Mouse (Mus musculus): ENCODE measurements around the gene Dnmt3a. TPM values are rescaled to one million over a fixed set of nuclear protein-coding genes. Genes with fewer than 3 reads are reported as not detected.
"Not testable (repeated sequence)": the region's sequence is repeated elsewhere in the genome, so short reads cannot be mapped to it uniquely, and the experiment has no call there.

Gene Dnmt3a
- polyA plus RNA-seq, 1 experiment from 2014 or later = 124 TPM

- Histone ChIP-seq H3K27ac (no peak overlapping the region), H3K4me3 (replicated peaks) (no peak overlapping the region), H3K4me2 (replicated peaks) (no peak overlapping the region), H3K27me3 (no peaks in the 10 kb centered on the region), H3K9ac (replicated peaks) (no peak overlapping the region), H3K4me1 (replicated peaks) (no peaks in the 10 kb centered on the region), H3K9me3 (no peaks in the 10 kb centered on the region), H3K36me3 (peaks cover 59% of the 10 kb centered on the region)
- ATAC-seq = peak; percentile 55
- 82% methylated on average over 10 of the region's 10 CpGs for WGBS
These were observed 104.8 kb downstream of the Dnmt3a start for GRCm38 (mm10) chr12:3910466-3911093.

- no peak for ATAC-seq
- Histone ChIP-seq H3K9me3 (no peaks in the 10 kb centered on the region), H3K4me2 (replicated peaks) (no peak overlapping the region), H3K4me3 (replicated peaks) (no peak overlapping the region), H3K27me3 (no peaks in the 10 kb centered on the region), H3K4me1 (replicated peaks) (no peaks in the 10 kb centered on the region), H3K27ac (no peak overlapping the region), H3K9ac (replicated peaks) (no peak overlapping the region), H3K36me3 (peaks cover 46% of the 10 kb centered on the region)
- WGBS = 96% methylated on average over 7 of the region's 7 CpGs
These were observed 106.1 kb downstream of the Dnmt3a start for GRCm38 (mm10) chr12:3911831-3912348.

GRCm38 (mm10) chr12:3915852-3916251 lies 110.0 kb downstream of the Dnmt3a start:
- H3K4me1 ChIP-seq (replicated peaks) = peaks cover 9% of the 10 kb centered on the region
- no peak overlapping the region for H3K27ac ChIP-seq
- H3K4me2 ChIP-seq (replicated peaks) = no peak overlapping the region
- H3K36me3 ChIP-seq = peaks cover 10% of the 10 kb centered on the region
- ATAC-seq = no peak
- no peaks in the 10 kb centered on the region for H3K27me3 ChIP-seq
- WGBS = 92% methylated on average over 3 of the region's 3 CpGs
- H3K4me3 ChIP-seq (replicated peaks) = no peak overlapping the region
- H3K9me3 ChIP-seq = no peaks in the 10 kb centered on the region
- H3K9ac ChIP-seq (replicated peaks) = no peak overlapping the region

- no peak overlapping the region for H3K27ac ChIP-seq
- ATAC-seq = peak; percentile 65
- peaks cover 20% of the 10 kb centered on the region for H3K4me1 ChIP-seq (replicated peaks)
- no peaks in the 10 kb centered on the region for H3K9me3 ChIP-seq
- peaks cover 6% of the 10 kb centered on the region for H3K36me3 ChIP-seq
- WGBS = 18% methylated on average over 14 of the region's 14 CpGs
- H3K9ac ChIP-seq (replicated peaks) = no peak overlapping the region
- H3K4me3 ChIP-seq (replicated peaks) = no peak overlapping the region
- H3K27me3 ChIP-seq = no peaks in the 10 kb centered on the region
- H3K4me2 ChIP-seq (replicated peaks) = 0 out of 2 replicates have a peak overlapping the region, but pooled peaks have one; percentile 13
These were observed 112.0 kb downstream of the Dnmt3a start for GRCm38 (mm10) chr12:3917668-3918341.

GRCm38 (mm10) chr12:3918577-3918976 lies 112.8 kb downstream of the Dnmt3a start:
- ATAC-seq = no peak
- no peaks in the 10 kb centered on the region for H3K9me3 ChIP-seq
- WGBS = 69% methylated on average over 3 of the region's 3 CpGs

GRCm38 (mm10) chr12:3919423-3919822 lies 113.6 kb downstream of the Dnmt3a start:
- no peaks in the 10 kb centered on the region for H3K27me3 ChIP-seq
- no peak for ATAC-seq
- H3K4me3 ChIP-seq (replicated peaks) = no peak overlapping the region
- H3K4me1 ChIP-seq (replicated peaks) = peaks cover 20% of the 10 kb centered on the region
- H3K9ac ChIP-seq (replicated peaks) = no peak overlapping the region
- peaks cover 4% of the 10 kb centered on the region for H3K36me3 ChIP-seq
- no peak overlapping the region for H3K27ac ChIP-seq
- WGBS = 93% methylated on average over 3 of the region's 3 CpGs
- no peaks in the 10 kb centered on the region for H3K9me3 ChIP-seq
- H3K4me2 ChIP-seq (replicated peaks) = no peak overlapping the region

More at GRCm38 (mm10) chr12:3918577-3918976, 112.8 kb downstream of the Dnmt3a start:
- Histone ChIP-seq H3K4me2 (replicated peaks) (no peak overlapping the region), H3K4me1 (replicated peaks) (peaks cover 20% of the 10 kb centered on the region), H3K9ac (replicated peaks) (no peak overlapping the region), H3K36me3 (peaks cover 6% of the 10 kb centered on the region), H3K27me3 (no peaks in the 10 kb centered on the region), H3K4me3 (replicated peaks) (no peak overlapping the region), H3K27ac (no peak overlapping the region)

GRCm38 (mm10) chr12:3926127-3926526 lies 120.3 kb downstream of the Dnmt3a start:
- Histone ChIP-seq H3K4me2 (replicated peaks) (no peak overlapping the region), H3K9ac (replicated peaks) (no peak overlapping the region), H3K36me3 (no peaks in the 10 kb centered on the region), H3K4me3 (replicated peaks) (no peak overlapping the region), H3K27ac (no peak overlapping the region), H3K4me1 (replicated peaks) (peaks cover 9% of the 10 kb centered on the region), H3K27me3 (no peaks in the 10 kb centered on the region), H3K9me3 (no peaks in the 10 kb centered on the region)
- 0% methylated on average over 1 of the region's 1 CpGs for WGBS
- 0 out of 2 replicates have a peak, but pooled peaks have one; percentile 48 for ATAC-seq

- no peak overlapping the region for H3K4me2 ChIP-seq (replicated peaks)
- H3K9me3 ChIP-seq = no peaks in the 10 kb centered on the region
- H3K36me3 ChIP-seq = no peaks in the 10 kb centered on the region
- H3K27me3 ChIP-seq = no peaks in the 10 kb centered on the region
- WGBS = 88% methylated on average over 3 of the region's 3 CpGs
- H3K27ac ChIP-seq = no peak overlapping the region
- H3K4me1 ChIP-seq (replicated peaks) = no peaks in the 10 kb centered on the region
- no peak overlapping the region for H3K4me3 ChIP-seq (replicated peaks)
- no peak overlapping the region for H3K9ac ChIP-seq (replicated peaks)
- no peak for ATAC-seq
These were observed 123.0 kb downstream of the Dnmt3a start for GRCm38 (mm10) chr12:3928841-3929240.

- ATAC-seq; H3K27ac ChIP-seq; H3K4me3 ChIP-seq (replicated peaks); H3K27me3 ChIP-seq; H3K9ac ChIP-seq (replicated peaks); H3K36me3 ChIP-seq; H3K4me1 ChIP-seq (replicated peaks); H3K4me2 ChIP-seq (replicated peaks); H3K9me3 ChIP-seq: not testable (repeated sequence)
- 93% methylated on average over 38 of the region's 47 CpGs for WGBS
These were observed 124.5 kb downstream of the Dnmt3a start for GRCm38 (mm10) chr12:3930090-3930865.

GRCm38 (mm10) chr12:3942026-3942425 lies 136.2 kb downstream of the Dnmt3a start:
- peak overlapping the region; percentile 23; the same call in 1 of the 2 replicates for H3K4me2 ChIP-seq (replicated peaks)
- H3K36me3 ChIP-seq = no peaks in the 10 kb centered on the region
- WGBS = 5% methylated on average over 11 of the region's 11 CpGs
- H3K27ac ChIP-seq = peak overlapping the region; percentile 5; the same call in 1 of the 2 replicates
- peaks cover 5% of the 10 kb centered on the region; the same call in 1 of the 2 replicates for H3K27me3 ChIP-seq
- peak; percentile 62; the same call in 1 of the 2 replicates for ATAC-seq
- H3K9me3 ChIP-seq = no peaks in the 10 kb centered on the region
- H3K4me1 ChIP-seq (replicated peaks) = peaks cover 15% of the 10 kb centered on the region
- H3K4me3 ChIP-seq (replicated peaks) = no peak overlapping the region
- no peak overlapping the region for H3K9ac ChIP-seq (replicated peaks)

GRCm38 (mm10) chr12:3944454-3945073 lies 138.8 kb downstream of the Dnmt3a start:
- 28% methylated on average over 4 of the region's 4 CpGs for WGBS
- H3K36me3 ChIP-seq = no peaks in the 10 kb centered on the region

More at GRCm38 (mm10) chr12:3944454-3945073, 138.8 kb downstream of the Dnmt3a start:
- Histone ChIP-seq H3K9me3 (no peaks in the 10 kb centered on the region), H3K27me3 (peaks cover 9% of the 10 kb centered on the region), H3K4me3 (replicated peaks) (no peak overlapping the region), H3K4me2 (replicated peaks) (no peak overlapping the region), H3K9ac (replicated peaks) (no peak overlapping the region), H3K4me1 (replicated peaks) (peaks cover 18% of the 10 kb centered on the region), H3K27ac (no peak overlapping the region)
- peak; percentile 65; the same call in 1 of the 2 replicates for ATAC-seq
